Mouse (Mus musculus): ENCODE measurements around the gene Mpv17l2. TPM values are rescaled to one million over a fixed set of nuclear protein-coding genes. Genes with fewer than 3 reads are reported as not detected.

Gene Mpv17l2
- total RNA-seq (2014; rRNA removed; ENCODE audit: low replicate concordance) = 26.6 and 56.3 TPM in 2 replicates
- 50.3 and 54.0 TPM in 2 replicates for polyA plus RNA-seq (2015; fragmentation: Nextera tagmentation; extraction: Ambion mirVana)

DNA sequence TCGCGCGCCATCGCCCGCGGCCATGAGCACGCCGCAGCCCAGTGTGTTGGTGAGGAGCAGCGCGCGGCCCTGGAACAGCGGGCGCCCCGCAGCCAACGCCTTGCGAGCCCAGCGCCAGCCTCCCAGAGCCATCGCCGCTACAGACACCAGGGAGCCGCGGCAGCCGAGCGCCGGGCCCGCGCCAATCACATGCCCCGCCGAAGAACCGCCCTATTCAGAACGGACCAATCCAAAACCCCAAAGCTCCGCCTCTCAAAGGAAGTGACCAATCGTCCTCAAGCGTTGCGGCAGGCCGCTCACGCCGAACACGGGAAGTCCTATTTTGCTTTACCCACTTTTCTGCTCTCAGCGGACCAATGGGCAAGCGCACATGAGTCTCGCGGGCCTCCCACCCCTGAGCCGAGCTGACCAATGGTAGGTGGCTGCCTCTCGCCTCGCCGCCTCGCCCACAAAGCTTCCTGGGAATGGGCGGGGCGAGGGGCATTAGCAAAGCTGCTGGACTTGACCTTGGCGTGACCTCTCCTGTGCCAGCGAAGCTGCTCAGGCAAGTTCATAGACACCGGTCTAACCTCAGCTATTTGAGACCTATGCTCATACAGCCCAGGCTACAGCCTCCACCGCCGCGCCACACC, at the start of gene Mpv17l2:
Mpv17l2 (minus strand) TSS at position 172 of the 632 bp plus-strand sequence.
- DNase-seq (ENCODE audit: low spot score) (peak; percentile 99), ATAC-seq (ENCODE audit: insufficient read depth, low read depth) (peak; percentile 93)
- Histone ChIP-seq H3K9ac (replicated peaks; ENCODE audit: low read depth, low read length) (peak within 1 kb of the TSS; percentile 71), H3K36me3 (replicated peaks; ENCODE audit: control insufficient read depth, insufficient read depth, low read length) (peaks cover 28% of the 10 kb centered on the region), H3K4me2 (ENCODE audit: low read depth, low read length) (peak within 1 kb of the TSS; percentile 94), H3K27ac (ENCODE audit: low read depth) (peak within 1 kb of the TSS; percentile 75), H3K4me3 (ENCODE audit: low read depth, low read length) (peak within 1 kb of the TSS; percentile 64), H3K4me1 (ENCODE audit: control insufficient read depth, insufficient read depth) (peaks cover 15% of the 10 kb centered on the region), H3K9me3 (replicated peaks; ENCODE audit: control insufficient read depth, low read length) (no peaks in the 10 kb centered on the region), H3K27me3 (ENCODE audit: control insufficient read depth, insufficient read depth, low read length) (no peaks in the 10 kb centered on the region)
- 1% methylated on average over 55 of the region's 55 CpGs for WGBS
- no peak for TF ChIP-seq EP300 (IDR thresholded peaks at IDR 0.05; ENCODE audit: low read depth)
- no peak for TF ChIP-seq CTCF (IDR thresholded peaks at IDR 0.05; ENCODE audit: low read depth)

DNA sequence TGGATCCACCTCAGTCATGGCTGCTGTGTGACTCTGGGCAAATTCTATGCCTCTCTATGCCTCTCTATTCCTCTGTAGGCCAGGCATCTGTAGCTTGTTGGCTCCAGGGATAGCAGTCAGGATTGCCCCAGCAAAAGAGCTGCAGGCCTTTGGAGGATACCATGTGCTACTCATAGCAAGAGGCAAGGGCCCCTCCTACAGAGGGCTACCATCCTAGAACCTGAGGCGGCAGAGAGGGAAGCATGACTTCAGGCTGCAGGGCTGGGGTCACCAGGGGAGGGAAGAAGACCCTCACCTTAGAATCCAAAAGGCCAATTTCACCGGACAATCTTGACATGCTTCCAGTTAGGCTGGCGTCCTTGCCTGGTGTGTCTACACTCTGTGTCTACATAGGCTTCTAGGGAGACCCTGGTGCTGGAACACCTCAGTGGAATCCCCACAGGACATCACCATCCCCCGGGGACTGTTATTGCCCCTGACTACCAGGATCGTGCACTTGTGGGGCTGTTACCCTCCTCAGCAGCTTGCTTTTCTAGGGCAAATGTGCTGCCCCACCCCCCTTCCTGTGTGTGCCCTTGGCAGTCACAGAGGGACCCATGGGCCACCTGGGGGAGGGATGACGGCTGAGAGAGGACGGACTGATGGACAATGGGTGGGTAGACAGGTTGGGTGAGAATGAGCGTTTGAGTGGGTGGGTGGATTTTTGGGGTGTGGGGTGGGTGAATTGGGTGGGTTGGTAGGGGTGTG, 48.4 kb upstream of the Mpv17l2 start:
- ATAC-seq (ENCODE audit: insufficient read depth, low read depth) (no peak), DNase-seq (ENCODE audit: low spot score) (no peak)
- Histone ChIP-seq H3K27ac (ENCODE audit: low read depth) (no peak overlapping the region), H3K9ac (replicated peaks; ENCODE audit: low read depth, low read length) (no peak overlapping the region), H3K4me3 (ENCODE audit: low read depth, low read length) (no peak overlapping the region; the same call in 1 of the 2 replicates), H3K4me1 (ENCODE audit: control insufficient read depth, insufficient read depth) (peaks cover 5% of the 10 kb centered on the region; the same call in 1 of the 2 replicates), H3K4me2 (ENCODE audit: low read depth, low read length) (peak overlapping the region; percentile 16; the same call in 1 of the 2 replicates), H3K27me3 (ENCODE audit: control insufficient read depth, insufficient read depth, low read length) (peaks cover 10% of the 10 kb centered on the region; the same call in 1 of the 2 replicates), H3K36me3 (replicated peaks; ENCODE audit: control insufficient read depth, insufficient read depth, low read length) (no peaks in the 10 kb centered on the region), H3K9me3 (replicated peaks; ENCODE audit: control insufficient read depth, low read length) (no peaks in the 10 kb centered on the region)
- 75% methylated on average over 8 of the region's 8 CpGs for WGBS
- TF ChIP-seq CTCF (IDR thresholded peaks at IDR 0.05; ENCODE audit: low read depth) = no peak
- TF ChIP-seq EP300 (IDR thresholded peaks at IDR 0.05; ENCODE audit: low read depth) = no peak

- no peak within 1 kb of the TSS for H3K9ac ChIP-seq (replicated peaks; ENCODE audit: low read depth, low read length)
- no peaks in the 10 kb centered on the region for H3K36me3 ChIP-seq (replicated peaks; ENCODE audit: control insufficient read depth, insufficient read depth, low read length)
- H3K9me3 ChIP-seq (replicated peaks; ENCODE audit: control insufficient read depth, low read length) = no peaks in the 10 kb centered on the region
- H3K27me3 ChIP-seq (ENCODE audit: control insufficient read depth, insufficient read depth, low read length) = peaks cover 18% of the 10 kb centered on the region
- 70% methylated on average over 5 of the region's 5 CpGs for WGBS
- no peak within 1 kb of the TSS; the same call in 1 of the 2 replicates for H3K27ac ChIP-seq (ENCODE audit: low read depth)
- H3K4me1 ChIP-seq (ENCODE audit: control insufficient read depth, insufficient read depth) = peaks cover 10% of the 10 kb centered on the region
- ATAC-seq (ENCODE audit: insufficient read depth, low read depth) = no peak
- TF ChIP-seq EP300 (IDR thresholded peaks at IDR 0.05; ENCODE audit: low read depth) = no peak
- no peak for TF ChIP-seq CTCF (IDR thresholded peaks at IDR 0.05; ENCODE audit: low read depth)
- H3K4me3 ChIP-seq (ENCODE audit: low read depth, low read length) = no peak within 1 kb of the TSS; the same call in 1 of the 2 replicates
- no peak for DNase-seq (ENCODE audit: low spot score)
- peak within 1 kb of the TSS; percentile 16; the same call in 1 of the 2 replicates for H3K4me2 ChIP-seq (ENCODE audit: low read depth, low read length)
Measured at GRCm38 (mm10) chr8:70808239-70808638, 47.5 kb upstream of the Mpv17l2 start, which contains the start of gene Il12rb1. Gene Il12rb1 (plus strand): TSS chr8:70808449.

- H3K27me3 ChIP-seq (ENCODE audit: control insufficient read depth, insufficient read depth, low read length) = peaks cover 25% of the 10 kb centered on the region
- H3K27ac ChIP-seq (ENCODE audit: low read depth) = no peak overlapping the region
- H3K9me3 ChIP-seq (replicated peaks; ENCODE audit: control insufficient read depth, low read length) = no peaks in the 10 kb centered on the region
- DNase-seq (ENCODE audit: low spot score) (no peak), ATAC-seq (ENCODE audit: insufficient read depth, low read depth) (no peak)
- TF ChIP-seq CTCF (IDR thresholded peaks at IDR 0.05; ENCODE audit: low read depth) (no peak), EP300 (IDR thresholded peaks at IDR 0.05; ENCODE audit: low read depth) (no peak)
- H3K36me3 ChIP-seq (replicated peaks; ENCODE audit: control insufficient read depth, insufficient read depth, low read length) = no peaks in the 10 kb centered on the region
- WGBS = 40% methylated on average over 1 of the region's 1 CpGs
- H3K4me2 ChIP-seq (ENCODE audit: low read depth, low read length) = no peak overlapping the region
- H3K4me1 ChIP-seq (ENCODE audit: control insufficient read depth, insufficient read depth) = peaks cover 10% of the 10 kb centered on the region
- H3K9ac ChIP-seq (replicated peaks; ENCODE audit: low read depth, low read length) = no peak overlapping the region
- no peak overlapping the region for H3K4me3 ChIP-seq (ENCODE audit: low read depth, low read length)
Measured at GRCm38 (mm10) chr8:70807304-70807703, 46.6 kb upstream of the Mpv17l2 start.

DNA sequence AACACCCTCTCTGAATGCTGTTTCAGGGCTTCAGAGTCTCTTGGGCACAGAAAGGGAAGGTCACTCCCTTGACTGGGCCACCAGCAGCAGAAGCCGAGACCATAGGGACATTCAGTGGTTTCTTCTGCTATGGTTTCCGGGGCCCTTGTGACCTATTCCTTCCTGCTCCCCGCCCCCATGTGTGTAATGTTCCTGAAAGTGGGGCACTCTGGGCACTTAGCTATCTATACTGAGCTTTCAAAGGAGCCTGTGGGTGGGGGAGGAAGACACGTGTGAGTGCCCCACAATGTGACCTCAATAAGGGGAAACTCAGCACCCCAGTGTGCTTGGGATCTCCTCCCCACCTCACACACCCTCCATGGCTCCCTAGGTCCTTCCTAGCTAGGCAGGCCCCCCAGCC, 45.8 kb upstream of the Mpv17l2 start:
- H3K4me3 ChIP-seq (ENCODE audit: low read depth, low read length) = no peak overlapping the region
- H3K9ac ChIP-seq (replicated peaks; ENCODE audit: low read depth, low read length) = no peak overlapping the region
- H3K27ac ChIP-seq (ENCODE audit: low read depth) = no peak overlapping the region; the same call in 1 of the 2 replicates
- no peaks in the 10 kb centered on the region for H3K36me3 ChIP-seq (replicated peaks; ENCODE audit: control insufficient read depth, insufficient read depth, low read length)
- H3K4me2 ChIP-seq (ENCODE audit: low read depth, low read length) = no peak overlapping the region
- H3K27me3 ChIP-seq (ENCODE audit: control insufficient read depth, insufficient read depth, low read length) = peaks cover 29% of the 10 kb centered on the region
- H3K4me1 ChIP-seq (ENCODE audit: control insufficient read depth, insufficient read depth) = peaks cover 10% of the 10 kb centered on the region
- DNase-seq (ENCODE audit: low spot score) (no peak), ATAC-seq (ENCODE audit: insufficient read depth, low read depth) (no peak)
- WGBS = 51% methylated on average over 4 of the region's 4 CpGs
- H3K9me3 ChIP-seq (replicated peaks; ENCODE audit: control insufficient read depth, low read length) = no peaks in the 10 kb centered on the region
- TF ChIP-seq EP300 (IDR thresholded peaks at IDR 0.05; ENCODE audit: low read depth) (no peak), CTCF (IDR thresholded peaks at IDR 0.05; ENCODE audit: low read depth) (no peak)

Data from heart, postnatal 0 days (tissue).